In genomic region chr13:53948056-53948455, GRCm38 (mm10) we compare ENCODE assay signal across 11 mouse cellular contexts.
A peak's percentile ranks its signal among the peaks of the same experiment; 100 is the strongest.
DNase-seq lines count a peak whose midpoint lies in the region; ATAC-seq and TF ChIP-seq lines count a peak whose summit lies in the region.
"Had no signal": no experiment of that assay in that cellular context is flagged by ENCODE, and none has a peak within 500 bp of the region (broad histone marks: within the 10 kb centered on the region; RNA-seq: fewer than 3 reads in every experiment).

No protein-coding gene starts in this region.

- WGBS in heart, postnatal 0 days: under 1% methylated on average over 4 of the region's 4 CpGs
- 2% methylated on average over 4 of the region's 4 CpGs for WGBS in midbrain, embryonic 14.5 days
- whole genome bisulfite sequencing in midbrain, embryonic 11.5 days: 0% methylated on average over 4 of the region's 4 CpGs
- 3% methylated on average over 4 of the region's 4 CpGs for WGBS in forebrain, embryonic 13.5 days

- H3K36me3 ChIP-seq in heart, postnatal 0 days (replicated peaks; ENCODE audit: control insufficient read depth, insufficient read depth, low read length): no peaks in the 10 kb centered on the region
- no peaks in the 10 kb centered on the region for H3K36me3 ChIP-seq in midbrain, embryonic 14.5 days (ENCODE audit: control insufficient read depth, insufficient read depth, low read length)
- H3K36me3 ChIP-seq in midbrain, embryonic 11.5 days (ENCODE audit: control insufficient read depth, insufficient read depth, low read length): no peaks in the 10 kb centered on the region
- H3K36me3 ChIP-seq in forebrain, embryonic 13.5 days (ENCODE audit: poor library complexity, severe bottlenecking): no peaks in the 10 kb centered on the region
- H3K36me3 ChIP-seq: G1E had no signal

- H3K9ac ChIP-seq in heart, postnatal 0 days (replicated peaks; ENCODE audit: low read depth, low read length): no peak overlapping the region
- no peak overlapping the region for H3K9ac ChIP-seq in midbrain, embryonic 14.5 days (replicated peaks; ENCODE audit: low read length)
- no peak overlapping the region for H3K9ac ChIP-seq in midbrain, embryonic 11.5 days (ENCODE audit: low read length)
- H3K9ac ChIP-seq in forebrain, embryonic 13.5 days: no peak overlapping the region

- H3K9me3 ChIP-seq in heart, postnatal 0 days (replicated peaks; ENCODE audit: control insufficient read depth, low read length): no peaks in the 10 kb centered on the region
- no peaks in the 10 kb centered on the region for H3K9me3 ChIP-seq in midbrain, embryonic 14.5 days (ENCODE audit: control insufficient read depth, low read length)
- no peaks in the 10 kb centered on the region for H3K9me3 ChIP-seq in midbrain, embryonic 11.5 days (ENCODE audit: control insufficient read depth, low read length)
- no peaks in the 10 kb centered on the region for H3K9me3 ChIP-seq in forebrain, embryonic 13.5 days (replicated peaks)

- no peak for ATAC-seq in heart, postnatal 0 days (ENCODE audit: insufficient read depth, low read depth)
- no peak for ATAC-seq in midbrain, embryonic 14.5 days (ENCODE audit: low FRiP score, low TSS enrichment)
- ATAC-seq in midbrain, embryonic 11.5 days (ENCODE audit: low FRiP score): no peak
- no peak for ATAC-seq in forebrain, embryonic 13.5 days

- DNase-seq in heart, postnatal 0 days (ENCODE audit: low spot score): peak; percentile 49
- no peak for DNase-seq in heart, adult 8-10 months (ENCODE audit: low spot score)
- peak; percentile 52 for DNase-seq in midbrain, embryonic 14.5 days
- no peak for DNase-seq in midbrain, embryonic 11.5 days (ENCODE audit: low spot score, missing footprints)
- DNase-seq in embryo, embryonic 11.5 days (ENCODE audit: low read depth, low spot score): peak; percentile 59
- DNase-seq in testis, postnatal 10 days (ENCODE audit: low spot score): peak; percentile 58
- no peak for DNase-seq in left cerebral cortex, adult 2 months (ENCODE audit: extremely low spot score in 1 of 2, low spot score in 2 of 2)
- DNase-seq: thymus, adult 2 months had no signal

- no peak overlapping the region for H3K4me3 ChIP-seq in heart, postnatal 0 days (ENCODE audit: low read depth, low read length)
- H3K4me3 ChIP-seq in midbrain, embryonic 14.5 days (replicated peaks; ENCODE audit: low read depth, low read length): no peak overlapping the region
- H3K4me3 ChIP-seq in midbrain, embryonic 11.5 days (ENCODE audit: low read depth, low read length): no peak overlapping the region
- no peak overlapping the region for H3K4me3 ChIP-seq in forebrain, embryonic 13.5 days
- H3K4me3 ChIP-seq in left cerebral cortex, adult 2 months: no peak overlapping the region
- H3K4me3 ChIP-seq: megakaryocyte, embryonic 14.5 days had no signal

- H3K27me3 ChIP-seq in heart, postnatal 0 days (ENCODE audit: control insufficient read depth, insufficient read depth, low read length): no peaks in the 10 kb centered on the region
- H3K27me3 ChIP-seq in midbrain, embryonic 14.5 days (ENCODE audit: control insufficient read depth, insufficient read depth, low read length): no peaks in the 10 kb centered on the region
- no peaks in the 10 kb centered on the region for H3K27me3 ChIP-seq in midbrain, embryonic 11.5 days (ENCODE audit: control insufficient read depth, insufficient read depth, low read length)
- no peaks in the 10 kb centered on the region for H3K27me3 ChIP-seq in forebrain, embryonic 13.5 days
- H3K27me3 ChIP-seq: megakaryocyte, embryonic 14.5 days had no signal

- no peak overlapping the region for H3K27ac ChIP-seq in heart, postnatal 0 days (ENCODE audit: low read depth)
- no peak overlapping the region for H3K27ac ChIP-seq in midbrain, embryonic 14.5 days (replicated peaks; ENCODE audit: low read depth, low read length)
- H3K27ac ChIP-seq in midbrain, embryonic 11.5 days (ENCODE audit: low read depth, low read length): no peak overlapping the region
- no peak overlapping the region for H3K27ac ChIP-seq in forebrain, embryonic 13.5 days
- H3K27ac ChIP-seq in left cerebral cortex, adult 2 months: no peak overlapping the region

- no peaks in the 10 kb centered on the region for H3K4me1 ChIP-seq in heart, postnatal 0 days (ENCODE audit: control insufficient read depth, insufficient read depth)
- H3K4me1 ChIP-seq in midbrain, embryonic 14.5 days (ENCODE audit: control insufficient read depth, insufficient read depth, low read length): no peaks in the 10 kb centered on the region
- no peaks in the 10 kb centered on the region for H3K4me1 ChIP-seq in midbrain, embryonic 11.5 days (ENCODE audit: control insufficient read depth, insufficient read depth, low read length)
- no peaks in the 10 kb centered on the region for H3K4me1 ChIP-seq in forebrain, embryonic 13.5 days
- H3K4me1 ChIP-seq: megakaryocyte, embryonic 14.5 days had no signal

- no peak overlapping the region for H3K4me2 ChIP-seq in heart, postnatal 0 days (ENCODE audit: low read depth, low read length)
- no peak overlapping the region for H3K4me2 ChIP-seq in midbrain, embryonic 14.5 days (ENCODE audit: low read length)
- no peak overlapping the region for H3K4me2 ChIP-seq in midbrain, embryonic 11.5 days
- H3K4me2 ChIP-seq in forebrain, embryonic 13.5 days: no peak overlapping the region

- no peak for TF ChIP-seq EP300 in heart, postnatal 0 days (IDR thresholded peaks at IDR 0.05; ENCODE audit: low read depth)

- no peak for TF ChIP-seq CTCF in heart, postnatal 0 days (IDR thresholded peaks at IDR 0.05; ENCODE audit: low read depth)
- no peak for TF ChIP-seq CTCF in left cerebral cortex, adult 2 months (IDR thresholded peaks at IDR 0.05)

- intact Hi-C loops in left cerebral cortex, adult 2 months (cut with DNase I): no loop called here

Comparison
In these comparisons a context has a peak if more than half of its experiments do, and no peak if none do; other contexts are left out.
1. DNase-seq: peak in heart, postnatal 0 days (single experiment), midbrain, embryonic 14.5 days (single experiment), embryo, embryonic 11.5 days (single experiment) and testis, postnatal 10 days (single experiment); none in heart, adult 8-10 months (single experiment), midbrain, embryonic 11.5 days (single experiment) and left cerebral cortex, adult 2 months (0 of 2).